Mouse (Mus musculus) bone marrow macrophage, adult 2 months (primary cell): Measurements from ENCODE around the gene Cep295. TPM values are rescaled to one million over a fixed set of nuclear protein-coding genes. Genes with fewer than 3 reads are reported as not detected.
"Not testable (repeated sequence)": the region's sequence is repeated elsewhere in the genome, so short reads cannot be mapped to it uniquely, and the experiment has no call there.

Experiments
- H3K27ac ChIP-seq: 2 replicates; pipeline ENCODE4 v1.5.1; 2012; ENCODE audit warnings: low read depth, low read length; ENCODE audit not compliant: insufficient read depth
- H3K4me1 ChIP-seq: 2 replicates; pipeline ENCODE4 v1.6.1; 2012; ENCODE audit warnings: low read length; ENCODE audit not compliant: control insufficient read depth, insufficient read depth
- H3K4me3 ChIP-seq: 2 replicates; pipeline ENCODE4 v1.5.1; 2012; ENCODE audit warnings: mild to moderate bottlenecking, low read length, moderate library complexity; ENCODE audit not compliant: insufficient read depth
- CTCF ChIP-seq: IDR thresholded peaks from 2 replicates; pipeline ENCODE4 v1.5.1; 2012; ENCODE audit warnings: low read depth, mild to moderate bottlenecking, low read length, moderate library complexity
- POLR2A ChIP-seq: IDR thresholded peaks from 2 replicates; pipeline ENCODE4 v1.6.1; 2012; ENCODE audit warnings: mild to moderate bottlenecking, low read depth, low read length, borderline replicate concordance
- polyA plus RNA-seq: library from polyadenylated mRNA; stranded (reverse); fragments of >200 nt; gene quantifications from 2 replicates; pipeline ENCODE4 v1.2.4, GENCODE M21; 2012; ENCODE audit not compliant: missing spikeins, insufficient read depth, insufficient read length

Gene Cep295
- polyA plus RNA-seq, 1 experiment = 24.5 TPM

DNA sequence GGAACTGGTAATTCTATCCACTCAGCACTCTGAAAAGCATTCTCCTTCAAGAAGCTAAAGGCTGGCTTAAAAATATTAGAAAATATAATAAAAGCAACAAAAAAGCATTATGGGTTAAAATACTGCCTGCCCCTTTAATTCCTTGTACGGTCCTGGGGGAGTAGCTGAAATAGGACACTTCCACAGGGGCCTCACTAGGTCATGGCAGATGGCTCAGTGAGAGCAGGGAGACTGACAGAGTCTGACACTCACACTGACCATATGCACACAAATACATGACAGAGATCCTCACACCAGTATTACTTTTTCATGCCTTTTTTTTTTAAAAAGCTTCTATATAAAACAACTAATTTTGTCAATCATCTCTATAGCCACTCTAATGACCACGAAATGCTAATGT lies 7.7 kb downstream of the Cep295 start:
- Histone ChIP-seq H3K4me3 (no peak overlapping the region), H3K27ac (no peak overlapping the region), H3K4me1 (peaks cover 4% of the 10 kb centered on the region; the same call in 1 of the 2 replicates)
- no peak for TF ChIP-seq POLR2A
- no peak for TF ChIP-seq CTCF

DNA sequence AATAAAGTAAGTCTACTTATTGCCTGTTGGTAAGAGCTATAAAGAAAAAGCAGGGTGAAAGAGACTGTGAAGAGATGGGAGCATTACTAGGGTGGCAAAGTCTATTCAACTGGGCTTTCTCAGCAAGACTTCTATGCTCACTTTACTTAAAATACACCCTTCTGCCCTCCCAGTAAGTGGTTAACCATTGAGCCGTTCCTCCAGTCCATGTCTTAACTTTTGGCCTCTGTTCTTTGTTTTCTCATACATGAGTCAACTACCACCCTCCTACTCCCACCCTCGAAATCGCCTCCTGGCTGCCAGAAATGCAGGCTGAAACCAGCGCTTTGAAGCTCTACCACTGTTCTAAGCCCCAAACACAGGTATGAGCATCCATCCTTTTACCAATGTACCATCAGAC lies 19.8 kb downstream of the Cep295 start:
- no peak for TF ChIP-seq CTCF
- no peak for TF ChIP-seq POLR2A
- H3K4me1 ChIP-seq = no peaks in the 10 kb centered on the region

DNA sequence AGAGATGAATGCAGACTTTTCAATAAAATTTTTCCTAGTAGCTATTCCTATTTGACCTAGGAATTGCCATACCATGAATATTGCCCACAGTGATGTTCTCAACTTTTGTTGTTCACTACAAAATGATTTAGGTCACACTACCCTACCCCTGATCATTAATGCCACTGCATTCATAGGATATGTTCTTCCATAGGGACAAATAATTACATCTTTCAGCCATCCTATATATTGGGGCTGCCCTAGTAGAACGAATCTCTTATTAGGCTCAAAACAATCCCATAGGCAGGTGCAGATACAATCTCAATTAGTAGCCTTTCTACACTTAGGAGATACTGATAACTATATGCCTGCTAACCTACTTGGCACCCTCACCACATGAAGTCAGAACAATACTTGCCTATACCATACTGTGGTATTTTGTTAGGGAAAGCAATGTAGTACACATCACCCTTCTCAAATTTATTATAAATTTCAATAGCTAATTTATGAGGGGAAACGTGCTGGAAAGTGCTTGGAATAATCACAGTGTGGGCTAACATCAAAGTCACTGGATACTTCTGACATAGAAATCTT lies 39.3 kb downstream of the Cep295 start:
- Histone ChIP-seq H3K4me3 (no peak overlapping the region), H3K4me1 (no peaks in the 10 kb centered on the region), H3K27ac (no peak overlapping the region)
- no peak for TF ChIP-seq POLR2A
- no peak for TF ChIP-seq CTCF

More for the DNA sequence above, 19.8 kb downstream of the Cep295 start:
- Histone ChIP-seq H3K27ac (no peak overlapping the region), H3K4me3 (no peak overlapping the region)

DNA sequence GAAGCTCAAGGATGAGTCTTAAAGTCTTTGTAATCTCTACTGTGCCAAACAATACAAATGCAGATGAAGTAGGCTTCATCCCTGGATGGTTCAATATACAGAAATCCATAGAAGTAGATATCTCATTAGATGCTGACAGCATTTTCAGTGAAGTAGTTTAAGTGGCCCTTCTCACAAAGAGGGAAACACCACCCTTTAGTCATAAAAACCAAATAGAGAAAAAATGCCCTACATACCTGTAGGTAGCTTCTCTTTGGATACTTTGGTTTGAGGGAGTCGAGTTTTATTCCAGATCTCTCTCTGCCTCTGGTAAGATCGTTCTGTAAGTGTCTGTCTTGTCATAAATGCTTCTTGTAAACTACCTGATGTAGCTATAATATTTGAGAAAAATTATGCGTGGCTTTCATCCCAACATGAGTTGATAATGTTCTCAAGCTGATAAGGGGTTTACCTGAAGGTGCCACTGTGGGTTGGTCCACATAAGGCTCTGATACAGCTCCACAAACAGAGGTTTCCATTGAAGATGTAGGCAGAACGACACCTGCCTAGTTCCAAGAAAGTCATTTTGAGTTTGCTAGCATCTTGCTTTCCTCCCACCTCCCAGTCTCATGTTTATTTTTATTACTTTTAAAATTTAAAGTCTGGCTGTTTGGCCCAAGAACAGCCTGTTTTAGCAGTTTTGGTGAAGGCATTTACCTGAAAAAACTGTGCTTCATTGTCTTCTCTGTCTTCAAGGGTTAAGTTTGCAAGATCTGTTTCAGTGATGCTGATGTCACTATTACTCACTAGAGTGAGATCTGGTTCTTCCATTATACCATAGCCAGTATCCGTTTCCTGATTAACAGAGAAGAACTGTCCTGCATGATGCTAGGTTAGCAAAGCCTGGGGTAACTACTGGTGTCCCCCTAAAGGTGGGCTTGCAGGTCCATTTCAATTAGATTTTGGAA lies 40.1 kb downstream of the Cep295 start:
- TF ChIP-seq POLR2A (no peak), CTCF (no peak)
- no peaks in the 10 kb centered on the region for H3K4me1 ChIP-seq
- no peak overlapping the region for H3K4me3 ChIP-seq
- no peak overlapping the region for H3K27ac ChIP-seq

DNA sequence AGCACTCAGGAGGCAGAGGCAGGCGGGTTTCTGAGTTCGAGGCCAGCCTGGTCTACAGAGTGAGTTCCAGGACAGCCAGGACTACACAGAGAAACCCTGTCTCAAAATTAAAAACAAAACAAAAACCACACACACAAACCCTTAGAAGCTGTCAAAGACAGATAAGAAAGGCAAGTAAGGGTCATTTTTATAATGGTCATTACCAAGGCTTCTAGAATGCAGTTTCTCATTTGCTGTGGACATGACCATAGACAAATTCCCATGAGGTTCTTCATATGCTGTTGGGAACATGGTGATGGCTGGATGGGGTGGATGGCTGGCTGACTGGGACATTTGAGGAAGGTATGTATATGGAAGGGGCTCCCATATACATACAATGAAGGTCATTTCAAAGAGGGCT lies 41.3 kb downstream of the Cep295 start:
- H3K4me1 ChIP-seq, H3K4me3 ChIP-seq, H3K27ac ChIP-seq: not testable (repeated sequence)

DNA sequence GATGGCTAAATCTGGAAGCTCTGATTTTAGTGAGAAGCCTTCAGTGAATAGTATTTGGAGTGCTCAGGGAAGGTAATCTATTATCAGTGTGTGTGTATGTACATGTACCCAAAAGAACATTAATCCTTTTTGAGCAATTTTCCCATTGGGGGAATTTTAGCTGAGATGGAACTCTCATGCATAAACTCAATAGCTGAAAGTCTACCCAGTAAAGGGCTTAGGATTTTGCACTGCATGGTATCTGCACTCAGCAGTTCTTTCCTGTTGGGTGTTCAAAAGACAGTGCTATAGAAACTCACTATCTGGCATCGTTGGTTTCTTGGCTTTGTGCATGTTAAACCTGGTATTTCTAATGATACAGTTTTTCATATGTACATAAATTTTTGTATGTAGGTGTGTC lies 43.0 kb downstream of the Cep295 start:
- Histone ChIP-seq H3K4me1 (no peaks in the 10 kb centered on the region), H3K4me3 (no peak overlapping the region)

DNA sequence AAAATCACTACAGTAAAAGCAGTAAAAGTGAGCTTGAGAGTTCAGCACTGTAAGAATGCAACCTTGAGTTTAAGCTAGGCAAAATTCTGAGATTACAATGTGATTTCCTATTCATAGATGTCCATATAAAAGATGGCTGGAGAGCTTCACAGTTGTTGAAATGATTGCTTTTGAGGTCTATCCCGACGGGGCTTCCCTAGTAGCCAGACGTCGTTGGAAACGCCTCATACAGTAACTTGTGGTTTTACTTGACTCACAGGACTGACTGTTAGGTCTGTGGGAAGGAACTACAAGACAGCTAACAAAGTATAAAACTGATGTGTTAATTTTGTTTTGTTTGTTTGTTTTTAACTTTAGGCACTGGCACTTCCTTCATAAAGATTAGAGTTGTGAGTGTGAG lies 44.0 kb downstream of the Cep295 start:
- H3K4me3 ChIP-seq = no peak overlapping the region
- TF ChIP-seq CTCF (no peak), POLR2A (no peak)
- H3K27ac ChIP-seq = no peak overlapping the region
- H3K4me1 ChIP-seq = peaks cover 3% of the 10 kb centered on the region; the same call in 1 of the 2 replicates

More for the DNA sequence above, 43.0 kb downstream of the Cep295 start:
- H3K27ac ChIP-seq = no peak overlapping the region
- TF ChIP-seq POLR2A (no peak), CTCF (no peak)

DNA sequence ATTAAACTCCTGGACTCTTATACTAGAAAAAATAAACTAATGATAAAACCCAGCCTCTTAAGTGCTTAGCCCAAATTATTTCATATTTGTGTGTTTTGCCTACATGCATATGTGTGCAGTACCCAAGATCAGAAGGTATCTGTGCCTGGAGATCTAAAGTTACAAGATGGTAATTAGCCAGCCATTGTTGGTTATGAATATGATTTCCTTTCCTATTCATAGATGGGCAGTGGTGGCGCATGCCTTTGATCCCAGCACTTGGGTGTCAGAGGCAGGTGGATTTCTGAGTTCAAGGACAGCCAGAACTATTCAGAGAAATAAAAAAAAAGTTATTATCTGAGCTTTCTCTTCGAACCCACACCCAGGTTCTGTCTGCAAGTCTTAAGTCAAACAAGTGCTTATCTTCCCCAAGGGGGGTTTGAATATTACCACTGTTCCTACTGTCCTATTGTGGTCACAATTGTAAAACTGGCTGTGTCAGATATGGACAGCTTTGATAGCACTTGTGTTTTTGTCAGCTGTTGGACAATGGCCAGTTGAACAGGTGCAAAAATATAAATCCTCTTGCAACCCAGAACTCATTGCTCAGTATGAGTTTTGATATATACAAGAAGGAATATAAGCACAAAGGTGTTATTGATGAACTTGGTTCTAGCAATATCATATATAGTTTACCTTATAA lies 45.4 kb downstream of the Cep295 start:
- TF ChIP-seq POLR2A (no peak), CTCF (no peak)
- Histone ChIP-seq H3K27ac (no peak overlapping the region), H3K4me1 (peaks cover 7% of the 10 kb centered on the region), H3K4me3 (no peak overlapping the region)

DNA sequence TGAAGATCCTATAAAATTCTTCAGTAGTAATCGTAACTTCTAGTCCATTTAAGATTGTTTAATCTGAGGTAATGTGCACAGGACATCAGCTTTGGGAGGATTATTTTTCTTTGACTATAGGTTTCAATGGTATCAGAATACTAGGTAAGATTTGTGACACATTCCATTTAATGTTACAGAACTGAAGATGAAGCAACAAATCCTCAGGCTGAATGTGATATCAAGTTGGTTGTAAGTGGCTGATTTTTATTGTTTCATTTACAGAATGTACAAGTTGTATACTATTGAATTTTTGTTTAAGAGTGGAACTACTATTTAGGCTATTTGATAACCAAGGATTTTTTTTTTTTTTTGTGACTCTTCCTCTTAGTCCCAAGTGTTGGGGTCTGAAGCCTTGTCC lies 47.4 kb downstream of the Cep295 start:
- TF ChIP-seq CTCF = no peak
- no peak for TF ChIP-seq POLR2A
- Histone ChIP-seq H3K4me1 (peaks cover 9% of the 10 kb centered on the region), H3K4me3 (no peak overlapping the region), H3K27ac (no peak overlapping the region)

DNA sequence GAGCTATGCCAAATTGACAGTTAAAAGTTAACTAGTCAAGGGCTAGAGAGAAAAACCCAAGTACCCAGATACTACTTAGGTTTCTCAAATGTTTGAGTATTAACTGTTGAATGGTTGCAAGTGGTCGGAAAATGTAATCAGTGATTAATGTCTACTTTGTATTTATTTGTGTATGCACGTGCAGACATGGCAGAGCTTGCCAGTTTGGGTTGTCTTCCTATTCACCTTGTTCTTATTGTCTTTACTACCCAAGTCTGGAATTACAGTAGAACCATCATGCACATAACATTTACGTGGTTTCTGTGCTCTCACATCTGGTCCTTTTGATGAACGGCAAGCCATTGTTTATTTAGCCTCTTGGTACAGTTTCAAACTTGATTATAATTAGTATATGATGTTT lies 48.2 kb downstream of the Cep295 start:
- no peak overlapping the region for H3K27ac ChIP-seq
- TF ChIP-seq POLR2A (no peak), CTCF (no peak)
- no peak overlapping the region for H3K4me3 ChIP-seq
- H3K4me1 ChIP-seq = peaks cover 14% of the 10 kb centered on the region
